Mouse (Mus musculus) heart, adult 18-20 months (tissue): Measurements from ENCODE around the gene Zfp408. TPM values are rescaled to one million over a fixed set of nuclear protein-coding genes. Genes with fewer than 3 reads are reported as not detected.

ENCODE experiments used
- DNase-seq, 2 experiments: peaks; one replicate each; pipeline ENCODE4 v3.0.0; 2021 to 2022; ENCODE audit warnings: mixed read lengths in 1 of 2
- long read RNA-seq, 2 experiments: library from polyadenylated mRNA; stranded (forward); transcript quantifications; one replicate each; pipeline ENCODE4 v2.0.0; 2021
- total RNA-seq, 2 experiments: library from RNA; stranded (reverse); gene quantifications; 2 replicates each; pipeline ENCODE4 v1.2.3; 2021

Zfp408 gene
- 1 to 10 TPM; 3.6 to 4.6 TPM for total RNA-seq
- long read RNA-seq, experiment 1, partial matches to known transcripts: 0 of 1 reads
- long read RNA-seq, experiment 1, other reads (novel, unspliced or antisense): 1 of 1 reads
- long read RNA-seq, experiment 2, partial matches to known transcripts: 0 of 2 reads
- long read RNA-seq, experiment 2, other reads (novel, unspliced or antisense): 2 of 2 reads

DNA sequence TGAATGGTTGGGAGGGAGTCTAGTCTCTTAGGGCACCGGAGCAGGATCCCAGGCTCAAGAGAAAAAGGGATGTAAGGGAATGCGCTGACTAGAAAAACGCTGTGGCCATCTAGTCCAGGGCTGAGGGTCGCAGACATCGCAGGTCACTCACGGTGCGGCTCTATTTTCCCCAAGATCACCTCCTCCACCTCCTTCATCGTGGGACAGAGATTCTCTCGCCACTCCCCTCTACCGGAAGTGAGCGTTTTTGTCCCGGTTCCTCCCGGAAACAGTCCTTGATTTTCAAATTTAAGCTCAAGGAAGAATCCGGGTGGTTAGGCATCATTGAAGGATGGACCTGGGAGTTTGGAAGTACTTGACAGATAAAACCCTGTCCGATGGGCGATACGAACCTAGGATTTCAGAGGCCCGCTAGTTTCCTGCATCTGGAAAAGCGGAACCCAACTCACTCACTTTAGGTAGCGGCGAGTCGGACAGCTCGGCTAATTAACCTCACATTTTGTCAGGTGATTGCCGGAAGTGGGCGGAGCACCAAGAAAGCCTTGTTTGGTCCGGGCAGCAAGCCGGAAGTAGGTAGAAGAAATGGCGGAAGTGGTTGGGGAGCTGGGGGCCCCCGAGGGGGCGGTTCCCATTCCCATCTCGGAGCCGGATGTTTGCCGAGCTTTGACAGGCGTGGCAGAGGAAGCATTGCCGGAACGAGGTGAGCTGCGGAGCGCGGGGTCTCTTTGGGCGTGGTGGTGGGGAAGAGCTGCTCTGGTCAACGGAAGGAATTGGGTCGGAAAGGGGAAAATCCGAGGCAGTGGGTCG, at the start of gene Zfp408, which contains the start of gene Arhgap1:
TSS of gene Zfp408 (minus strand) at position 239 of the 807 bp plus-strand sequence.
TSS of gene Arhgap1 (plus strand) at position 308 of the 807 bp plus-strand sequence.
- DNase-seq: peak; percentile 98 to 99

DNA sequence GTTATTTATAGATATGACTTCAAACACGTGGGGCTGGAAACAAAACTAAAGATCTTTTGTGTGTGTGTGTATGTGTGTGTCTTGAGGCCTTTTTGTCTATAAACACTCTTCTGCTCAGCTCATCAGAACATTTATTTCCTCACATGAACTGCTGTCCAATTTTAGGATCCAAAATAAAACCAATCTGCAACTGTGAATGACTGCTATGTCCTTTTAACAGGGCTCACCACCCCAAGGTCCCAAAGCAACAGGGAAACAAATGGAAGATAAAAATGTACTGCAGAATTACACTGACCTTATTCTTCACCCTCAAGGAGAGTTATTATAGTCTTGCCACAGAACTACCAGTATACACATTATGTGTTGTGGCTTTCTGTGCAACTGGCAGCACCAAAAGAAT, 49.6 kb upstream of the Zfp408 start:
- DNase-seq: peak; percentile 14 to 29

DNA sequence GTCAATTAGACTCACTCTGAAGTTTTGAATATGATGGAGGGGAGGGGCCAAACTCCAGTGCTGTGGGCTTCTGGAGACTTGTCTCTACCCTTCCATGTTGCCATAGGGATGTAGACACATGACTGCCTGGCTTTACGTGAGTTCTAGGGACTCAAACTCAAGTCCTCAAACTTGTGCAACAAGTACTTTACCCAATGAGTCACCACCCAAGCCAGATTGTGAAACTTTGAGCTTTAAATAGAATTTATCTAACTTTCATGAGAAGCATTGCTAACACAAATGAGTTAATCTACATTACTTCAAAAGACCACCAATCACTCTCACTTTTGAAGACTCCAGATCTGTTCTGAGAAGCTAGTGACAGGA, 46.6 kb upstream of the Zfp408 start:
- peak; percentile 20 to 43 for DNase-seq

DNA sequence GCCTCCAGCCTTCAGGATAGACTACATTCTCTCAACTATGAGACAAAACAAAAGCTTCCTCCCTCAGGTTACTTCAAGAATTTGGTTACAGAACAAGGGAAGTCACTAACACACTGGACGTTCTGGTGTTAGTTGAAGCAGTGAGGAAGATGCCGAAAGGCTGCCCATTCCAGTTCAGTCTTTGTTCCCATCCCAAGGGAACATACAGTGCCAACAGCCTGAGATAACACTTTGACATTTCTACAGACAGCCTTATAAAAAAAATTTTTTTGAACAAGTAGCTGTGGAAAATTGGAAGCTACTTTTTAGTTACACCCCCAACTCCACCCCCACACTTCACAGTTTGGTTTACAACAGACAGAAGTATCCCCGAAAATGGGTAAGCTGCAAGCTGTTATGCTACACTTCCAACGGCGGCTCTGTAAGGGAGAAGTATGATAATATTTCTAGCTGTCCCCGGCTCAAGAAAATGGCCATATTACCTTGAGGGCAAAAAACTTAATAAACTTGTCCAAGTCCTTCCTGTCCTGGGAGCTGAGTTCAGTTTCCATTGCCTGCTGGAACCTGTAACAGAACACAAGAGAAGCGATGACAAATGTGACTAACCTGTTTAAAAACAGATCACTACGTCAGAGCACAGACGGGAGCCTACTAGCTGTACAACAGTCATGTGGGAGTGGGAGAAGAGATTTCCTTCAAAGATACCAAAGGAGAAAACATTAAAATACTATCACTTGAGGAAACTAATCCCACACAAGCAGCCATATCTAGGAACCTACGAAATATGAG, 46.0 kb upstream of the Zfp408 start:
- DNase-seq: peak; percentile 46 to 48

DNA sequence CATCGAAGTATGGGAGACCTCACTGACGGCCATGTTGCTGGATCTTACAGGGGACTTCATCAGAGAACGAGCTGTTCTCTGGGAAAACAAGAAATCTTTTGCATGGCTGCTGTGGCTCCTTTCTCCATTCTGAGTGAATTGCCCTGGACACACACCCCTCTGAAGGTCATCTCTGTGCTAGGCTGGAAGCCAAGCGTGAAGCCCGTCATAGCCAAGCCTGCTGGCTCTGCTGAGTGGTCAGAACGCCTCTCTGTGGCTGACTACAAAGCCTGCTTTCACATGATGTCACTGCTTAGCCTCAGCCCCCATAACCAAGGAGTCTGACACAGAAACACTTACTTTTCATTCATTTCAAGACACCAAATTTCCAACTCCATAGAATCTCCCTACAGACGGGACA, 39.9 kb upstream of the Zfp408 start:
- DNase-seq: peak; percentile 78 to 83

DNA sequence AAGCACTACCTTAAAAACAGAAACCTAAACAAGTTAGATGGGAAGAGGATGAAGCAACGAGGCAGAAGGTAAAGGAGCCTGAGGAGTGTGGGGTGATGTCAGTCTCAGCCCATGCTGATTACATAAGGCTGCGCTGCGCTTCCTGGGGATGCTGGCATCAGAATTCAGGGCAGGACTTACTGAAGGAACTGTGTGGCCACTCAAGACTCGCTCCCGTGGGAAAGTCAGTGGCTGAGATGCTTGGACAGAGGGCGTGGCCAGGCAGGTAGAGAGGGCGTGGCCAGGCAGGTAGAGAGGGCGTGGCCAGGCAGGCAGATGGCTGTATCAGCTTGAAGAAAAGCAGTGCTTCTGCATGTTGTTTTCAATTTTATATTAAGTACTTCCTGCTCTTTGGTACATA, 34.3 kb upstream of the Zfp408 start:
- no peak for DNase-seq

DNA sequence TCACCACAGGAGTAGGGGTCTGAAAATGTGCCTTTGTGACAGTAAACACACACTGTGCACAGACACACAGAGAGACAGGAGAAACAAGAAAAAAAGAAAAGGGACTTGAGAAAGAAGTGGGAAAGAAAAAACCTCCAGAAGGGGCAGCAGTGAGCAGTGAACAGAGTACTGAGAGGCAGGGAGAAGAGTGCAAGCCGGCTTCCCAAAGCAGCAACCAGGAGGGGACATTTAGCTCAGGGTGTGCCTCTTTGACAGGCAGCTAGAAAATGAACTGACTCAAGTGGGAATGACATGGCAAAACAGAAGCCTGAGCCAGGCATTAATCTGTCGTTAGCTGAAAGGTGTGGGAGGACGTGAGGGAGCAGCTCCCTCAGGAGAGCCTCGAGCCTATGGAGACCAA, 33.3 kb upstream of the Zfp408 start:
- peak; percentile 45 to 66 for DNase-seq

DNA sequence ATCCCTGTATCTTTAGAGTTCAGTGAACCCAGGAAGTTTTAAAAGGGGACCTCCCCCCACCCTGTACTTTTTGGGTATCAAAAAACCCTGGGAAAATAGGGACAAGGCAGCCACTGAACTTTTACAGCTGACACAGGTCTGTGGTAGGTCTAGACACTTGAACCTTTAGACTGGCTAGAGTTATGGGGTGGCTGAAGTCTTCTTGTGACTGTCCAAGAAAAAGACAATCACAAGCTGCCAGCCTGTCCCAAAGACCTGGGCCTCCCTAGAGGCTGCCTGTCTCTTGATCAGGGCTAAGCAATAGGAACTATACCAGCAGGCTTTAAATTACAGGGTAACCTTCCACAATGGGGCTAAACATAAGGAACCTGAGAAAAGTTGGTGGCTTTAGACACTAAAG, 27.4 kb upstream of the Zfp408 start:
- no peak for DNase-seq

DNA sequence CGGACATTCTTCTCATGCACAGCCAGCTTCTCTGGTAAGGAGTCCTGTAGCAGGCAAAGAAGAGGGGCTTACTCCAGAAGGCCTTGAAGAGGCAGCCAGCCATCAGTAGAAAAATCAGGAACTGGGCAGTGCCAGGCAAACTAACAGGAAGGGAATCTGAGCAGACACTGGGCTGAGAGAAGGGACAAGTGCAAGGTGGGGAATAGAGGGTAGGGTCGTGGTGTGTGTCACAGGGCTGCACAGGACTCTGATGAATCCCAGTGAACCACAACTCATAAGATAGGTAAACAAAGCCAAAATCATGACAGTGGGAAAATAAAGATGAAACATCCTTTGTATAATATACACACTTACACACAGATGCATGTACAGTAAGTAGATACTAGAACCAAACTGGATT, 26.8 kb upstream of the Zfp408 start:
- no peak for DNase-seq

DNA sequence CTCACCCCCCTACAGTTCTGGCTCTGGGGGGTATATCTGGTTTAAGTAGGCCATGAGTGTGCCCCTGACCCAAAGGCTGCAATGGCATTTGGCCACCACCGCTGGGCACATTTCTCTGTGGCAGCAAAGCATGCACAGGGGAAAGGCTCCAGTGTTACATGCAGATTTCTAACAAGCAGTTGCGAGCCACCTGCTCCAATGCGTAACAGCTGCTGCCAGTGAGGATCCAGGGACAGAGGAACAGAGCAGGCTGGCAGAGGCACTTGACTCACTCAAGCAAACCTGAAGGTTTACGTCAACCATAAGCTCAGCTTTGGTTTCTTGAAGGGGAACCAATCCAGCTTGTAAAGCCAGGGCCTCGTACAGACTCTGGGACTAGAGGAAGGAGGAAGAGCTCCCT, 25.3 kb upstream of the Zfp408 start:
- DNase-seq: no peak

DNA sequence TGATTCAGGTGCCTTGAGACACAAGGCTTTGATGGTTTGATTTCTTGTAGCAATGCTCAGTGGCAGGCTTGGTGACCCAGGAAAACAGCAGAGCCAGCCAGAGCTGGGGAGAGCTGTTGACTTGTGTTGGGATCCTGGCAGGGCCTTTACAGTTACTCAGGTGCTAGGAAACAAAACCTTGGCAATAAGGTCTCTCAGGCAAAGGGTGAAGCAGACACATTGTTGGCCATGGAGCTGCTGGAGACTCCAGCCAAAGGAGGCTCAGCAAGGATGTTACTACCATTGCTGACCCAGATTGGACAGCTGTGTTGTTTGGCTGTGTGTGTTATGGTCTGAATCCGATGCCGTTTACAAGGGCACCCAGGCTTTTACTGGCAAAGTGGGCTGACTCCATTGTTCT, 24.0 kb upstream of the Zfp408 start:
- DNase-seq: peak in 1 of 2 experiments; percentile 34

DNA sequence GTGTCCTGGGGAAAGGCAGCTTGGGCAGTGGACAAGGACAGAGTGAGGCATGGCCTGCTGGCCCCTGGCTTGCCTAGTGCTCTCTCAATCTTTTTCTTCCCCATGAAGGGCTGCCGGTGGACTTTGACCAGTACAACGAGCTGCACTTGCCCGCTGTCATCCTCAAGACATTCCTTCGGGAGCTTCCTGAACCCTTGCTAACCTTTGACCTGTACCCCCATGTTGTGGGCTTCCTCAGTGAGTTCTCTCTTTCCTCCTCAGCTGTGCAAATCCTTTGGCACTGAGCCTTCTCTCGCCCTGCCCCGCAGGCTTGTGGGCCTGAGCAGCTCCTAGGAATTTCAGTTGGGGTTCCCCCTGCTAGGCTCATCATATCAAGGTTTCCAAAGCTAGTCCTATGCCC, 20.4 kb upstream of the Zfp408 start:
- DNase-seq: no peak

DNA sequence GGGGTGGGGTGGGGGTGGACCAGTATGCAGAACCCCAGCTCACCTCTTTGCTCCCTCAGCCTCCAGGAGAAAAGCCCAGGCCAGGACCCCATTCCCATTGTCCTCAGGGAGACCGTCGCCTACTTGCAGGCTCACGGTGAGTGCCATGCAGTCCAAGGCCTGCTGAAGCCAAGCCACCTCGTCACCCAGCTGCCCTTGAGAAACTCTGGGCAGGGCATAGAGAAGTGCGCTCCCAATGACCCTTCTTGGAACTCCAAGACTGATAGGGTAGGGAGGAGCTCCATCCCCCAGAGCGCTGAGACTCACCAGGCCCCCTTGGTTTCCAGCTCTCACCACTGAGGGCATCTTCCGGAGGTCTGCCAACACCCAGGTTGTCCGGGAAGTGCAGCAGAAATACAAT, 19.7 kb upstream of the Zfp408 start:
- DNase-seq: no peak

DNA sequence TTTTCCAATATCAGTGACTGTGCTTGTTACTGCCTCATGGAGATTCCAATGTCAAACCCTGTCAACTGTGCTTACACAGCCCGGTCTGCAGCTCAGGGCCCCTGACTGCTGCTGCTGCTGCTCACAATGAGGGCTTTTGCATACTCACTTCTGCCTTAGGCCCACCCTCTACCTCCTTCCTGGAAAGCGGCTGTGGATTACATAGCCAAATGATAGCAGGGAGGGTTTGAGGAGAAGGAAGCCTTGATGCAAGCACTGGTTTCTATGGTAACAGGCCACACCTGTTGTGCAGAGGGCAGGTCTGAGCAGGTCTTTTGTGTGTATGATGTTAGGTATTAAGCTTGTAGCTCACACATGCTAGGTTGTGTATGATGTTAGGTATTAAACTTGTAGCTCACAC, 18.2 kb upstream of the Zfp408 start:
- no peak for DNase-seq

DNA sequence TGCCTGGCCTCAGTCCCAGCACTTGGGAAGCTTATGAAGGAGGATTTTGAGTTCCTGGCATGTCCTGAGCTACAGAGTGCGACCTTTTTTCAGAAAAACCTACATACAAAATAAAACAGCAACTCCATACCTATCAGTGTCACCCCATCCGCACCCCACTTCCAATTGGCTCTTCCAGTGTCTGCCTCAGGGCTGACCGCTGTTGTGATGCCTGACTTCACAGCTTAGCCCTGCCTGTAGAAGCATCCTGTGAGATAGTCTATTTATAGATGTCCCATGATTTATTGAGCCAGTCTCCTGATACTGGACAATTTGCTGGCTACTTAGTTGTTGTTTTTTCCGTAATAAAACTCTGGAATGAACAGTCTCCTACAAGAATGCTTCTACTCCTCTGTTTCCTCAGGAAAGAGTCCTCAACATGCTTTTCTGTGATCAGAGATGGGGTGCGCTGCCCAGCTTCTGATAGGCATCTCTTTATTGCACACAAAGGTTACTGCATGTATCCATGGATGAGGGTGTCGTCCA, 16.9 kb upstream of the Zfp408 start:
- DNase-seq: no peak

DNA sequence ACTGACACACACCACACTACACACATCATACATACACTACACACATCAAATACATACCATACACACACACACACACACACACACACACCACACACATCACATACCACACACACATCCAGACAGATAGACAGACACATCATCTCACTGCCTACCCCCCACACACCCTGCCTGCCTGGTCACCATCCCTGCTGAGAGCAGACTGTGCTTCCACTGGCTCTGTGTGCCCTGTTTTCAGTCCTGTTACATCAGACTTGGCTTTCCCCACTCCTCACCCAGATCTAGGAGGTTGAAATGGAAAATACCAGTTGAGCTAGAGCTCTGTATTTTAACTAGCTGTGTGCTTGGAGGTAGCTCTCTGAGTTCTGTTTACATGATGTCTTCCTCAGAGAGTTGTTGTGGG, 15.2 kb upstream of the Zfp408 start:
- DNase-seq: no peak

DNA sequence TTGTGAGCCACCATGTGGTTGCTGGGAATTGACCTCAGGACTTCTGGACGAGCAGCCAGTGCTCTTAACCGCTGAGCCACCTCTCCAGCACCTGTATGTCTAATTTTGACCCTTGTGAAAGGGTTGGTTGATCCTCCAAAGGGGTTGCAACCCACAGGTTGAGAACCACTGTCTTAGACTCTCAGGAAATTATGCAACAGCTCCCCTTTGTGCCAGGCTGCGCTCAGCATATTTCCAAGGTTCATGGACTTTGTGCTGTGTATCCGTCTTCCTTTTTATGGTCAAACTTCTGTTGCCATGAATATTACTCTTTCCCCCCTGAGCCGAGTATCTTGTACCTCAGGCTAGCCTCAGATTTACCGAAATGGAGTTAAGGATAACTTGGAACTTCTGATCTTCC, 11.4 kb upstream of the Zfp408 start:
- no peak for DNase-seq

DNA sequence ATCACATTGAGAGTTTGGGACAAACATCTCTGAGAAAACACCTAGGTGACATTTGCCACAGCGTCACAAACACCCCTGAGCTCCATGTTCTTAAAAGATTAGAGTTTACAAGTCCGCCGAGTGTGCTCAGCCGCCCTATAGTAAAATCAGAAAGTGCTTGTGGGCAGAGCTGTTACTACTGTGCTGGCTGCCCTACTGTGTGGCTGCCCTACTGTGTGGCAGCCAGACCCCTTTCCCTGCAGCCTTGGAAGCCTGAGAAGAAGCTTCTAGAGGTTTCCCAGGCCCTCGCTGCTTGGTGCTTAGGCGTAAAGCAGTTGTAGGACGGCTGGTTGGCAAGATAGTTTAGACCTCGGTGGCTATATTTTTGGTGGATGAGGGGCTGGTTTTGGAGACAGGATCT, 10.1 kb upstream of the Zfp408 start:
- DNase-seq: no peak

DNA sequence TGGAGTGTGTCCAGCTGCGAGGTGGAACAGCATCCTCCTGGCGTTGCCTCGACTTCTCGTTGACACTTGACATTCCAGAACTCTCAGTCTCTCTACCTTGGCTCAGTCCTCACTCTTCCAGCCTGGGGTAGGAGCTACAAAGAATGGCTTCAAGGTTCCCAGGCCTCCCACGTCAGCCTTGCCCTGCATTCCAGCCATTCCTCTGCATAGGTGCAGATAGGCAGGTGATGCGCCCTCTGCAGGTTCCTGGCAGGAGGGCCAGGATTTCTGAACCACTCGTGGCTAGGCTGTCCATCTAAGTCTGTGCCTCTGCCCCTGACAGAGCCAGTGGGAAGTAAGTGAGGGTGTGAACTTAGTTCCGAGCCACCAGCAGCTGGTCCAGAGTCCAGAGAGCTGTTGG, 7.2 kb upstream of the Zfp408 start:
- DNase-seq: no peak

DNA sequence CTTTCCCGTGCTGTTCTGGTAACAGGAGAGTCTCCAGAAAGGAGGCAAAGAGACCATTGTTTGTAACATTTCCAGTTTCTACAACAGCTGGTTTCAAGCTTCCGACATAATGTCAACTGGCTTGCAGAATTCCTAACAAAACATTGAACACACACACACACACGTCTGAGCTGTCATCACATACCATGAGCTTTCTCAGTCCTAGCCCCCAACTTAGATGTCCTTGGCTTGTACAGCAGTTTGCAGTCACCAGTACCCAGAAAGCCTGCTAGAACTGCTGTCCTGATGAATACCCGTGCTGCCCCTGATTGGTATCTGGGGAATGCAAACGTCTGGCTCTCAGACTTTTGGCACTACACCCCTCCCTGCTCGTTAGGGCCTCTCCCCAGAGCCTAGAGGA, 6.2 kb upstream of the Zfp408 start:
- DNase-seq: no peak

DNA sequence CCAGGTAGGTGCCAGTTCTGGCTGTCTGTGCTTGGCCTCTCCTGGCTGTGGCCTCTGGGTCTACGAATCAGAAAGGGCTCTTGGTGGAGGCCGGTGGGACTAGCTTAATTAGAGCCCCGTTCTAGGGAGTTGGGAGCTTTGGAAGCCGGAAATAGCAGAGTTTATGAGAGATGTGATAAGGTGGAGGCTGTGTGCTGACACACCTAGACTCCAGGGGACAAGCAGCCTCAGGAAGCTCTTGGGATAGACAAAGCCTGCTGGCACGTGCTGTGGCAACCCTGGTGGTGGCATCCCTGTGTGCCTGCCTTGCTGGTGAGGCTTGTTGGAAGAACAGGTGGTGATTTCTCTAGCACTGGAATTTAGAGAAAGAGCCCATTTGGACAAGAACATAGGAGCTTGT, 5.8 kb upstream of the Zfp408 start:
- no peak for DNase-seq

DNA sequence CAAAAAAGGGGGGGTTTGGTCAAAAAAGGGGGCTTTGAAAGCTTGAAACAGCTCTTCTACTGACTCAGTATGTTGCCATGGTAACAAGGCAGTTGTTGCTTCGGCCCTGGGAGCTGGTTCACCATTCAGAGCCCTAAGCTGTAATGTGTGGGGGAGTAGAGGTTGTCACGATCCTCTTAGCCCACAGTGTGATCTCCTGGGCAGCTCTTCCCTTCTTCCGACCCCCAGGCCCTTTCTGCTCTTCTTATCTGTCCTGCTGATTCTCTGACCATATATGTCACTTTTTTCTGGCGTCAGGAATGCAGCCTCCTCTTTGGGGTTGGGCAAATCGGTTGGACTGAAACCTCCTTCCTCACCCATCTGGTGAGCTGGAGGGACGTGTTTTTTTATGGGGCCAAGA, 3.3 kb upstream of the Zfp408 start:
- no peak for DNase-seq
